Mouse (Mus musculus): ENCODE measurements around the gene Nfatc4.

GRCm38 (mm10) chr14:55845506-55846294, 22.8 kb downstream of the Nfatc4 start:
- TF ChIP-seq CTCF (IDR thresholded peaks at IDR 0.05; ENCODE audit: extremely low read depth, insufficient read length, insufficient replicate concordance, low read depth, low read length) = no peak
- no peak for TF ChIP-seq POLR2A (IDR thresholded peaks at IDR 0.05; ENCODE audit: low read depth, low read length)
